Mouse (Mus musculus): Measurements from ENCODE around the gene Tmem80. TPM values are rescaled to one million over a fixed set of nuclear protein-coding genes. Genes with fewer than 3 reads are reported as not detected.

The Tmem80 gene
- total RNA-seq, 4 experiments from 2014 or later, result 13.7 to 16.6 (median 15.5) TPM

GRCm38 (mm10) chr7:141356971-141357370 is 29.4 kb downstream of the Tmem80 start:
- DNase-seq (ENCODE audit: low spot score), result no peak

GRCm38 (mm10) chr7:141361510-141361909 is 34.0 kb downstream of the Tmem80 start:
- DNase-seq (ENCODE audit: low spot score), result no peak

GRCm38 (mm10) chr7:141363106-141363751 is 35.7 kb downstream of the Tmem80 start:
- peak; percentile 62 for DNase-seq (ENCODE audit: low spot score)

- DNase-seq (ENCODE audit: low spot score), result no peak
Observed at GRCm38 (mm10) chr7:141363752-141364125, 36.2 kb downstream of the Tmem80 start.

- DNase-seq (ENCODE audit: low spot score), result no peak
Observed at GRCm38 (mm10) chr7:141364349-141365048, 37.0 kb downstream of the Tmem80 start.

GRCm38 (mm10) chr7:141365049-141365445 is 37.5 kb downstream of the Tmem80 start:
- DNase-seq (ENCODE audit: low spot score), result no peak

- no peak for DNase-seq (ENCODE audit: low spot score)
Observed at GRCm38 (mm10) chr7:141367358-141367757, 39.8 kb downstream of the Tmem80 start.

- DNase-seq (ENCODE audit: low spot score), result no peak
Observed at GRCm38 (mm10) chr7:141369918-141370317, 42.4 kb downstream of the Tmem80 start.

GRCm38 (mm10) chr7:141371942-141372595 is 44.5 kb downstream of the Tmem80 start:
- no peak for DNase-seq (ENCODE audit: low spot score)

- DNase-seq (ENCODE audit: low spot score), result no peak
Observed at GRCm38 (mm10) chr7:141373611-141374010, 46.1 kb downstream of the Tmem80 start.

GRCm38 (mm10) chr7:141374399-141374798 is 46.9 kb downstream of the Tmem80 start:
- no peak for DNase-seq (ENCODE audit: low spot score)

GRCm38 (mm10) chr7:141379584-141379983 is 52.0 kb downstream of the Tmem80 start:
- no peak for DNase-seq (ENCODE audit: low spot score)

GRCm38 (mm10) chr7:141381068-141381835 is 53.7 kb downstream of the Tmem80 start:
- no peak for DNase-seq (ENCODE audit: low spot score)

Other genes starting within 250 kb of the Tmem80 start
- under 1 TPM; 0.19 to 0.35 (median 0.27) TPM for gene Pkp3, start 249.5 kb upstream of the Tmem80 start, total RNA-seq (2022)
- 1 to 10 TPM; 4.8 to 6.5 (median 5.6) TPM for gene Sigirr, start 227.2 kb upstream of the Tmem80 start, total RNA-seq (2022)
- under 1 TPM in 3 of 4 experiments, not detected in 1; 0.08 to 0.41 (median 0.14) TPM for gene Ano9, start 209.9 kb upstream of the Tmem80 start, total RNA-seq (2022)
- gene Ptdss2, start 205.4 kb upstream of the Tmem80 start, total RNA-seq (2022), result 10 to 100 TPM; 28.0 to 35.8 (median 29.7) TPM
- gene Rnh1, start 154.9 kb upstream of the Tmem80 start, total RNA-seq (2022), result 10 to 100 TPM; 71.3 to 75.2 (median 72.9) TPM
- gene Hras, start 133.7 kb upstream of the Tmem80 start, total RNA-seq (2022), result 100 to 1,000 TPM in 1 of 4 experiments, 10 to 100 TPM in 3; 81.0 to 107 (median 87.7) TPM
- 1 to 10 TPM; 1.8 to 3.4 (median 3.0) TPM for gene Lrrc56, start 133.6 kb upstream of the Tmem80 start, total RNA-seq (2022)
- gene Lmntd2, start 113.7 kb upstream of the Tmem80 start, total RNA-seq (2022), result not detected
- under 1 TPM in 3 of 4 experiments, not detected in 1; 0.66 to 0.90 (median 0.73) TPM for gene Rassf7, start 111.9 kb upstream of the Tmem80 start, total RNA-seq (2022)
- 10 to 100 TPM; 26.2 to 38.2 (median 31.9) TPM for gene Phrf1, start 99.0 kb upstream of the Tmem80 start, total RNA-seq (2022)
- gene Irf7, start 61.3 kb upstream of the Tmem80 start, total RNA-seq (2022), result 1 to 10 TPM; 1.7 to 2.4 (median 2.1) TPM
- not detected for gene Cdhr5, start 51.0 kb upstream of the Tmem80 start, total RNA-seq (2022)
- not detected for gene Sct, start 48.6 kb upstream of the Tmem80 start, total RNA-seq (2022)
- not detected for gene Drd4, start 35.7 kb upstream of the Tmem80 start, total RNA-seq (2022)
- 10 to 100 TPM; 10.8 to 14.7 (median 12.7) TPM for gene Deaf1, start within 50 bp of the Tmem80 start, total RNA-seq (2022)
- 1 to 10 TPM; 3.7 to 5.0 (median 3.9) TPM for gene Eps8l2, start 11.1 kb downstream of the Tmem80 start, total RNA-seq (2022)
- 100 to 1,000 TPM; 107 to 115 (median 110) TPM for gene Taldo1, start 64.5 kb downstream of the Tmem80 start, total RNA-seq (2022)
- 10 to 100 TPM; 13.3 to 16.0 (median 14.8) TPM for gene Gatd1, start 86.4 kb downstream of the Tmem80 start, total RNA-seq (2022)
- 1 to 10 TPM in 3 of 4 experiments, under 1 TPM in 1; 0.78 to 1.7 (median 1.4) TPM for gene Cend1, start 101.8 kb downstream of the Tmem80 start, total RNA-seq (2022)
- 10 to 100 TPM; 44.3 to 76.1 (median 66.5) TPM for gene Slc25a22, start 110.2 kb downstream of the Tmem80 start, total RNA-seq (2022)
- gene Pidd1, start 116.3 kb downstream of the Tmem80 start, total RNA-seq (2022), result under 1 TPM; 0.32 to 0.62 (median 0.44) TPM
- gene Rplp2, start 119.6 kb downstream of the Tmem80 start, total RNA-seq (2022), result 100 to 1,000 TPM; 796 to 941 (median 846) TPM
- gene Pnpla2, start 127.5 kb downstream of the Tmem80 start, total RNA-seq (2022), result 100 to 1,000 TPM; 419 to 549 (median 431) TPM
- gene Cracr2b, start 133.4 kb downstream of the Tmem80 start, total RNA-seq (2022), result 10 to 100 TPM; 17.7 to 24.2 (median 19.1) TPM
- gene Cd151, start 139.7 kb downstream of the Tmem80 start, total RNA-seq (2022), result 100 to 1,000 TPM; 331 to 351 (median 345) TPM
- gene Polr2l, start 147.4 kb downstream of the Tmem80 start, total RNA-seq (2022), result 10 to 100 TPM; 75.5 to 93.4 (median 84.3) TPM
- 10 to 100 TPM; 25.8 to 45.3 (median 42.8) TPM for gene Tspan4, start 147.5 kb downstream of the Tmem80 start, total RNA-seq (2022)
- 10 to 100 TPM; 48.2 to 55.0 (median 50.3) TPM for gene Chid1, start 212.1 kb downstream of the Tmem80 start, total RNA-seq (2022)
- 10 to 100 TPM; 55.2 to 65.5 (median 61.3) TPM for gene Ap2a2, start 234.4 kb downstream of the Tmem80 start, total RNA-seq (2022)

All from heart, adult 8-10 months (tissue).